Mouse (Mus musculus): Measurements from ENCODE around the gene Ulk1.

DNA sequence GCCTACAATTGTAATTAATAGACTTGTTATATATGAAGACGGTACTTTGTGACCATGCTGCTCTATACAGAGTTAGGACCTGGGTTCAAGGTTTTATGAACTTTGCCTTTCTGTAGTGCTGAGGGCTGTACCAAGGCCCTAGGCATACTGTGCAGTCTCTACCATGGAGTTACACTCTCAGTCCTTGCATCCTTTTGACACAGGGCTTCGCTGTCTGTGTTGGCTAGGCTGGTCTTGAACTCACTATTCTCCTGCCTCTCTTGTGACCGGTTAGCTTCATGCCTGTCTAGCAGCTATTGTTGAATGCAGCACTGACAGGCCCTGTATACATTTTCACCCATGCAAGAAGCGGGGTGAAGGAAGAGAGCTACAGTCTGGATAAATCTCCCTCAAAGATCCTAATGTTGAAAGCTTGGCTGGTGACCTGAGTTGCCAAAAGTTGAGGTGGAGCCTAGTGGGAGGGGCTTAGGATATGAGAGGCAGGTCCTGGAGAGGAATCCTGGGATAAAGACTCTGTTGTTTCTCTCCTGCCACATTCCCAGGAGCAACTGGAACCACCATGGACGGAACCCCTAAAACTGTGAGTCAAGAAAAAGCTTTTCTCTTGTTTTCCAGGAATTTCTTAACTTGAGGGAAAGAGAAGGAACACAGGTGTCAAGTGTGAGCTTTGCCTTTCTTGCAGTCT lies 21.3 kb upstream of the Ulk1 start:
- no peak for TF ChIP-seq CTCF (IDR thresholded peaks at IDR 0.05 in 2 of 3, conservative IDR thresholded peaks at IDR 0.05 in 1 of 3; ENCODE audit: control insufficient read depth in 1 of 3, insufficient read depth in 1 of 3, low read depth in 2 of 3, low read length in 3 of 3, poor library complexity in 1 of 3, severe bottlenecking in 1 of 3)
- TF ChIP-seq SIN3A (IDR thresholded peaks at IDR 0.05; ENCODE audit: low read length), result no peak
- no peak for TF ChIP-seq USF1 (IDR thresholded peaks at IDR 0.05; ENCODE audit: low read depth, low read length)
- TF ChIP-seq POLR2A (IDR thresholded peaks at IDR 0.05; ENCODE audit: control insufficient read depth in 1 of 2, insufficient read depth in 1 of 2, low read depth in 1 of 2, low read length in 2 of 2, poor library complexity in 1 of 2), result no peak
- no peak for TF ChIP-seq NELFE (IDR thresholded peaks at IDR 0.05; ENCODE audit: low read depth, low read length)
- TF ChIP-seq ZKSCAN1 (IDR thresholded peaks at IDR 0.05; ENCODE audit: low read depth, low read length), result no peak
- no peak for TF ChIP-seq TCF12 (IDR thresholded peaks at IDR 0.05; ENCODE audit: low read depth, low read length)
- no peak for TF ChIP-seq EP300 (IDR thresholded peaks at IDR 0.05; ENCODE audit: low read depth in 1 of 2, low read length in 2 of 2)
